Mouse (Mus musculus): Measurements from ENCODE around the gene Uchl4.
A peak's percentile ranks its signal among the peaks of the same experiment; 100 is the strongest.
"Not testable (repeated sequence)": the region's sequence is repeated elsewhere in the genome, so short reads cannot be mapped to it uniquely, and the experiment has no call there.

Uchl4 gene

DNA sequence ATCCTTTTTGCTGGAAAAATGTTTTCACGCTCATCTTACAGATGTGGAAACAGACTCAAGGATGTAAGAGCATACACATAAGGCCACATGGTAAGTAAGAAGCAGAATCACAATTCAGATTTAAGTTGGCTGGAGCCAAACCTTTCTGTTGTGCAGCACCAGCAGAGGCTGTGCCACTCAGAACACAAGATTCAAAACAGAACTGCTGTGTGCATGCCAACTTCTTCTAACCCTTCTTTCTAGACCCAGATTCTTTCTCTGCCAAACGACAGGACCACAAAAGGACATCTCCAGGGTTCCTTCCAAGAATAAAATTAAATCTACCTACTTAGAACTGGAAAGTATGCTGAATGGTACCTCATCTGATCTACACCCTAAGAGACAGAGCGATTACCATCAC lies 3.3 kb upstream of the Uchl4 start:
- DNase-seq, result no peak

DNA sequence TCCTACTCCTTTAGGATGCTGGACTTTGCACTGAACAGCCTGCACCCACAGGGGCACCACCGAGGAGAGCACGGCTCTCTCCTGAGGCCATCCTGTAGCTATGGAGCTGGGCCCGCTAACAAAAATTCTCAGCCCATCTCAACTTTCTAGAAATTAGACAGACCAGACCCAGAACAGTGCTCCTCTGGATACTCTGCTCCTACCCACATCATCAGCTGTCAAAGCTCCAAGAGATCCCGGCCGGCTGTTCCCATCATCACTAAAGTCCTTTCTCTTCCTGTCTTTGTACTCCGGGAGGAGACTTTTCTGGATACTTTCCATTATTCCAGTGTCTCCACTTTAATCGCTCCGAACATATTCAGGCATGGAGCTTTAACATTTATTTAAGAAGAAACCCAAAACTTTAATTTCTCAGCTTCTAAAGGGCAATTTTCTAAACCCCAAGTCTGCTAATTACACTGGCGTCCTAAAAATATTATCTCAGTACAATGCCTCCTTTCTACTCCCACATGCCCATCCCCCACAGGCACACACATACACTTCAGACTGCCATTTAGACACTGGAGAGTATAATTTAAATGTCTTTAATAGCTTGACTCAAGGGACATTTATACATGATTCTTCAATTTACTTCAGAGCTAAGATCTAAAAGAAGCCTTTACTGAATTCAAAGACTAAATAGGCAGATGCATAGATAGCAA lies 2.6 kb upstream of the Uchl4 start:
- DNase-seq, result no peak

- peak in 1 of 2 experiments; percentile 13 for DNase-seq
These were observed 1.3 kb upstream of the Uchl4 start for GRCm38 (mm10) chr9:64233656-64234055.

- no peak for DNase-seq
These were observed 1.1 kb downstream of the Uchl4 start for GRCm38 (mm10) chr9:64236056-64236455.

GRCm38 (mm10) chr9:64240116-64240515 lies 5.1 kb downstream of the Uchl4 start:
- peak in 1 of 2 experiments; percentile 13 for DNase-seq

DNA sequence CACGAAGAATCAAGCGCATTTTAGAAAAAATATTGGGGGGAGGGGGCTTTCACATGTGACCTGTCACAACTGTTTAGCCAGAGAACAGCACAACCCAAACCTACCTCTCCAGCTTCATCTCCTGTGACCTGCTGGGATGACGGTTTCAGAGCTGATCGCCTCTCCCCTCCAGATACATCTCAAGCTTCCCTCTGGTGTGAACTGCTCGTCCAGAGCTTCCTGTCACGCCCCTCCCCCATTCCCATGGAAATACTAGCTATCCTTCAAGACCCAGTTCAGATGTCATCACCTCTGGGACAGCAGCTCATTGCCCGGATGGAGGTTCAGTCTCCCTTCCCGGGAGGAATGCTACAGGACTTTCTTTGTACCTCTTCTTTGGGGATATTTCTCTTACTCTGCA lies 5.7 kb downstream of the Uchl4 start:
- DNase-seq, result peak in 1 of 2 experiments; percentile 17

DNA sequence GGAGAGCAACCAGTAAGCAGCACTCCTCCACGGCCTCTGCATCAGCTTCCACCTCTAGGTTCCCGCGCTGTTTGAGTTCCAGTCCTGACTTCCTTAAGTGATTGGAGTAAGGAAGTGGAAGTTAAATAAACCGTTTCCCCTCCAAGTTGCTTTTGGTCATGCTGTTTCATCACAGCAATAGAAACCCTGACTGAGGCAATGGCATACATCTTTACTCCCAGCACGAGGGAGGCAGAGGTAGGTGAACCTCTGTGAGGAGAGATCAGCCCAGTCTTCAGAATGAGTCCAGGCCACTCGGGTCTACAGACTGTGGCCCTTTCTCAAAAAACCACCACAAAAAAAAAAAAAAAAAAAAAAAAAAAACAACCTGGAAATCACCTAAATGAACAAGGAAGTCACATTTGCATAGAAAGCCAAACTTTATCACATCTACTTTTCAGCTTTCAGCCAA lies 7.4 kb downstream of the Uchl4 start:
- no peak for DNase-seq

- no peak for DNase-seq
These were observed 14.4 kb downstream of the Uchl4 start for GRCm38 (mm10) chr9:64249371-64249770.

GRCm38 (mm10) chr9:64250111-64250730 lies 15.2 kb downstream of the Uchl4 start:
- no peak for DNase-seq

DNA sequence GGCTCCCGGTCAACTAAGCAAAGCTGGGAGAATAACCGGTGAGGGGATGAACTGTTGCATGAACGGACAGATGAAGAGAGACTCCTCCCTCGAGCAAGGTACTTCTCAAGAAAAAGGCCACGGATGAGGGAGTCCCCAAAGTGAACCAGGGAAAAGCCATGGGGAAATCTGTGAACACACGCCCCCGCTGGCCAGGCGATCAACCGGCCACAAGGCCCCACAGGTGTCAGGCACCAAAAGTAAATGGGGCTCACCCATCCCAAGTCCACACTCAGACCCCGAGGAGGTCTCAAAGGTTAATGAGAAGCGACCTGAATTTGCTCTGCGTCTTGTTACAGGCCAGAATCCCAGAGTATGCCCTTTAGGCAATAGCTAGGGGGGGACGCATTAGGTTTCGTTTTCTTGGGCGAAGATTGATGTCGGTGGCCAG lies 17.6 kb downstream of the Uchl4 start:
- peak; percentile 34 to 50 for DNase-seq

GRCm38 (mm10) chr9:64253021-64253904 lies 18.3 kb downstream of the Uchl4 start, which contains the start of gene Map2k1:
Map2k1 (minus strand) TSS chr9:64253631.
- DNase-seq, result peak; percentile 99 to 100

GRCm38 (mm10) chr9:64255422-64255821 lies 20.4 kb downstream of the Uchl4 start:
- no peak for DNase-seq

DNA sequence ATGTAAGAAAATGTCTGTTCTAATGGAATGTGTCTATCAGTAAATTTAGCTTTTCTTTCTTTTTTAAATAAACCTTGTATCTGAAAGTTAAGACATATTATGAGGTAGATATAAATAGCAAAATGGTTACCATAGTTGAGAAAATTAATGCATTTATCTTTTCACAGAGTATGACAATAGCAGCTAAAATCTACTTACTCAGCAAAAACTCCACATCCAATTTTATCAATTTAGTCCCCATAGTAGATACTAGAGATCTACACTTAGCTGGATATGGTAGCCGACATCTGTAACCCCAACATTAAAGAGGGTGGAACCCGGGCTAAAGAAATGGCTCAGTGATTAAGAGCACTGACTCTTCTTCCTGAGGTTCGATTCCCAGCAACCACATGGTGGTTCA lies 21.2 kb downstream of the Uchl4 start:
- DNase-seq, result no peak

DNA sequence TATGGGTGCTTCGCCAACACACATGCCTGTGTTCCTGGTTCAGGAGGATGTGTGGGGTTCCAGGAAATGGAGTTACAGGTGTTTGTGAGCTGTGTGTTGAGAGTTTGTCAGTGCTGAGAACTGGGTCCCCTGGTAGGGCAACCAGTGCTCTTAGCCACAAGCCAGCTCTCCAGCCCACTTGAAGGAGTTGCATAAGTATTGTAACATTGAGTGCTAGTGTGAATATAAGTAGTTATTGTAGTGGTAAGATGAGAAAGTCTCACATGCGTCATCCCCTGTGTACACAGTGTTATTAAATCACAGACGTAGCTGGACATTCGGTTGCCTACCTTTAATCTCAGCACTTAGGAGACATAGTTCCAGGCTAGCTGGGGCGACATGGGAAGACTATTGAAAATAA lies 24.9 kb downstream of the Uchl4 start:
- DNase-seq, result no peak

DNA sequence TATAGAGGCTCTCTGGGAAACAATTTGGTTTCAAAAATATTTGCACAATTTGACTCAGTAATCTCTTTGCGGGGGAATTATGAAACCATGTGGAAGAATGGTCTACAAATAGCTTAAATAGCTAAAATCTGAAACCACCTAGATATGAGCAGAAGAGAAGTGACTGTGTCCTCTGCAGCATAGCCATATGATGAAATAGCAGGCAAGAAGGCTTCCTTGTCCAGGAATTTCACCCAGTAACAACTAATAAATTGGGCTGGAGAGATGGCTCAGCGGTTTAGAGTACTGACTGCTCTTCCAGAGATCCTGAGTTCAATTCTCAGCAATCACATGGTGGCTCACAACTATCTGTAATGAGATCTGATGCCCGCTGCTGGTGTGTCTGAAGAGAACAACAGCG lies 26.0 kb downstream of the Uchl4 start:
- no peak for DNase-seq

- DNase-seq, result no peak
These were observed 29.8 kb downstream of the Uchl4 start for GRCm38 (mm10) chr9:64264813-64265212.

- no peak for DNase-seq
These were observed 32.2 kb downstream of the Uchl4 start for GRCm38 (mm10) chr9:64267231-64267630.

DNA sequence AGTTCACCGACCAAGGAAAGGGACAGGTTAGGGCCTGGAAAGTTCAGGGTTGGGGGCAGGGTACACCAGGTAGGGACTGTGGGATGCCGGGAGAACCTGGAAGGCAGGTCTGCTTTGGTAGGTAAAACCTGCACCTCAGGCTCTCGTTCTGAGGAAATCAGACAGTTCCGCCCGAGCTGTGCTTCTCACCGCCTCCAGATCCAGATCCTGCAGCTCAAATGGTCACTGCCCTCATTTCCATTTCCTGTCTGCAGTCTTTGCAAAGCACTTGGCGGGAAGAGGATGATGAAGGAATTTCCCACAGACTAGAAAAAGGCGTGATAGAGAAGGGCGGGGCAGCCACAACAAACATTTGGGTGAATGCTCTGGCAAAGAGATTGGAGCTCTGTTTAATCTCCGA lies 33.2 kb downstream of the Uchl4 start:
- DNase-seq, result no peak

DNA sequence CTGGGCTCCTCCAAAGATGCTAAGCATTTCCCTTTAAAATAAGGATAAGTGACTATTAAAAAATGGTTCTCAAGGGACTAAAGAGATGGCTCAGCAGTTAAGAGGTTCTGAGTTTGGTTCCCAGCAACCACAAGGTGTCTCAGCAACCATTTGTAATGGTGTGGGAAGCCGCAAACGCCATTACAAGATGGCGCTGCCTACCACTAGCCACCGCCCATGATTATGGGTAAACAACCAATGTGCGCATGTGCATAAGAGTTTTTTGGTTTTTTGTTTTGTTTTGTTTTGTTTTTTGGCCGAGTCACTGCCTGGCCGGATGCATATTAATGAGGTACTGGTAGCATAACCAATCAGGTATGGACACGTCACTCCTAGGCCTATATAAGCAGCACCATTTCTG lies 33.8 kb downstream of the Uchl4 start:
- DNase-seq, result not testable (repeated sequence)

GRCm38 (mm10) chr9:64271249-64271648 lies 36.2 kb downstream of the Uchl4 start:
- no peak for DNase-seq

DNA sequence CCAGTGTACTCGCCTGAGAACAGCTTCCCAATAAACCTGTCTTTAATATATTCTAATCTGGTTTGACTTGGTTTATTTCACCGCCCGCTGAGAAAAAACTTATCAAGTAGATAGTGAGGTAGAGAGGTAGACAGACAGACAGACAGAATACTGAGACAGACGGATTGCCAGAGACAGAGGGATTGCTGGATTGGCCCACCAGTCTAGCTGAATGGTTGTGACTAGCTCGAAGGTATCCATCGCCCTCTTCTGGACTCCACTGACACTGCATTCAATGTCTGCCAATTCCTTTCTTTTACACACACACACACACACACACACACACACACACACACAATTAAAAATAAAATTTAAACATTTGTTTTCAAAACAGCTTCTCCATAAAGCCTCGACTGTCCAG lies 37.6 kb downstream of the Uchl4 start:
- peak; percentile 24 to 72 for DNase-seq

DNA sequence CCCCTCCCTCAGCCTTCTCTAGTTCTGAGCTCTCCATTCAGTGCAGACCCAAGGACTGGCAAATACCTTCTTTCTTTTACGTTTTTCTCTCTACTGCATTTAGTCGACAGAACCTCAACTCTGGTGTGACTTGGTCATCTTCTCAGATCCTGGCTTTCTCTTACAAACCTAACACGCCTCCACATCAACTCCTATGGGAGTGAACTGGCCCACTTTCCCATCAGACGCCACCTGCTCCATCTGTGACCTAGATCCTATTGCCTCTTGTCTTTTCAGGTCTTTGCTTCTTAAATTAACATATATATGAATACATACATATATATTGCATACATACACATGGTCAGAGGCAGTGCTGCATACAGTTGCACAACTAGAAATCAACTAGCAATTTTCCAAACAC lies 38.8 kb downstream of the Uchl4 start:
- DNase-seq, result no peak

- DNase-seq, result no peak
These were observed 39.3 kb downstream of the Uchl4 start for GRCm38 (mm10) chr9:64274291-64274690.
